Mouse (Mus musculus): Measurements from ENCODE around the gene Zcchc2.

- TF ChIP-seq CTCF (IDR thresholded peaks at IDR 0.05; ENCODE audit: low read depth), result no peak
- no peak for TF ChIP-seq EP300 (optimal IDR thresholded peaks at IDR 0.05)
These were observed 58.8 kb downstream of the Zcchc2 start for GRCm38 (mm10) chr1:106049036-106049435.
